Mouse (Mus musculus): ENCODE data around the gene Prkch. TPM values are rescaled to one million over a fixed set of nuclear protein-coding genes. Genes with fewer than 3 reads are reported as not detected.
A peak's percentile ranks its signal among the peaks of the same experiment; 100 is the strongest.

The Prkch gene
- total RNA-seq, 2 experiments from 2014 or later = 7.3 to 9.1 TPM

- DNase-seq = no peak
- intact Hi-C loops (cut with DNase I) = loop anchor here (10.0 kb wide), 1 partner anchor 230 kb away; the partner anchor contains the start of gene Gm49321
Measured at GRCm38 (mm10) chr12:73704382-73704781, 119.8 kb downstream of the Prkch start.

GRCm38 (mm10) chr12:73705097-73705690 lies 120.6 kb downstream of the Prkch start:
- DNase-seq = peak; percentile 72
- intact Hi-C loops (cut with DNase I) = loop anchor here (5.0 to 10.0 kb wide), 4 partner anchors 202 to 587 kb away; partner anchors contain the start of gene Gm49321

- DNase-seq = no peak
- intact Hi-C loops (cut with DNase I) = loop anchor here (5.0 to 10.0 kb wide), 4 partner anchors 199 to 584 kb away; partner anchors contain the start of gene Gm49321
Measured at GRCm38 (mm10) chr12:73708498-73708897, 123.9 kb downstream of the Prkch start.

- intact Hi-C loops (cut with DNase I) = loop anchor here (5.0 to 10.0 kb wide), 4 partner anchors 198 to 583 kb away; partner anchors contain the start of gene Gm49321
Measured at GRCm38 (mm10) chr12:73708920-73709319, 124.3 kb downstream of the Prkch start.

GRCm38 (mm10) chr12:73710846-73711245 lies 126.2 kb downstream of the Prkch start:
- no peak for DNase-seq
- intact Hi-C loops (cut with DNase I) = no loop called here

More at GRCm38 (mm10) chr12:73708920-73709319, 124.3 kb downstream of the Prkch start:
- DNase-seq = peak; percentile 68

GRCm38 (mm10) chr12:73712122-73712521 lies 127.5 kb downstream of the Prkch start:
- intact Hi-C loops (cut with DNase I) = no loop called here
- DNase-seq = no peak

GRCm38 (mm10) chr12:73714589-73714988 lies 130.0 kb downstream of the Prkch start:
- intact Hi-C loops (cut with DNase I) = no loop called here
- no peak for DNase-seq

GRCm38 (mm10) chr12:73715331-73715730 lies 130.7 kb downstream of the Prkch start:
- no peak for DNase-seq
- intact Hi-C loops (cut with DNase I) = no loop called here

GRCm38 (mm10) chr12:73715954-73716731 lies 131.5 kb downstream of the Prkch start:
- intact Hi-C loops (cut with DNase I) = no loop called here
- DNase-seq = no peak

- intact Hi-C loops (cut with DNase I) = no loop called here
- no peak for DNase-seq
Measured at GRCm38 (mm10) chr12:73718036-73718435, 133.4 kb downstream of the Prkch start.

GRCm38 (mm10) chr12:73719816-73720215 lies 135.2 kb downstream of the Prkch start:
- intact Hi-C loops (cut with DNase I) = no loop called here
- no peak for DNase-seq

GRCm38 (mm10) chr12:73720466-73720865 lies 135.9 kb downstream of the Prkch start:
- intact Hi-C loops (cut with DNase I) = no loop called here
- no peak for DNase-seq

GRCm38 (mm10) chr12:73722060-73722459 lies 137.5 kb downstream of the Prkch start:
- no peak for DNase-seq
- intact Hi-C loops (cut with DNase I) = no loop called here

- intact Hi-C loops (cut with DNase I) = no loop called here
- DNase-seq = no peak
Measured at GRCm38 (mm10) chr12:73723067-73723466, 138.5 kb downstream of the Prkch start.

- intact Hi-C loops (cut with DNase I) = no loop called here
- DNase-seq = no peak
Measured at GRCm38 (mm10) chr12:73723887-73724286, 139.3 kb downstream of the Prkch start.

- intact Hi-C loops (cut with DNase I) = no loop called here
- no peak for DNase-seq
Measured at GRCm38 (mm10) chr12:73725825-73726604, 141.4 kb downstream of the Prkch start.

GRCm38 (mm10) chr12:73727046-73727445 lies 142.4 kb downstream of the Prkch start:
- intact Hi-C loops (cut with DNase I) = no loop called here
- DNase-seq = no peak

- peak; percentile 21 for DNase-seq
- intact Hi-C loops (cut with DNase I) = no loop called here
Measured at GRCm38 (mm10) chr12:73730603-73731002, 146.0 kb downstream of the Prkch start.

- intact Hi-C loops (cut with DNase I) = no loop called here
- DNase-seq = no peak
Measured at GRCm38 (mm10) chr12:73731093-73731492, 146.5 kb downstream of the Prkch start.

- DNase-seq = no peak
- intact Hi-C loops (cut with DNase I) = no loop called here
Measured at GRCm38 (mm10) chr12:73731848-73732540, 147.4 kb downstream of the Prkch start.
